Mouse (Mus musculus): ENCODE results near the gene Pi4k2a.
A peak's percentile ranks its signal among the peaks of the same experiment; 100 is the strongest.

Gene Pi4k2a

DNA sequence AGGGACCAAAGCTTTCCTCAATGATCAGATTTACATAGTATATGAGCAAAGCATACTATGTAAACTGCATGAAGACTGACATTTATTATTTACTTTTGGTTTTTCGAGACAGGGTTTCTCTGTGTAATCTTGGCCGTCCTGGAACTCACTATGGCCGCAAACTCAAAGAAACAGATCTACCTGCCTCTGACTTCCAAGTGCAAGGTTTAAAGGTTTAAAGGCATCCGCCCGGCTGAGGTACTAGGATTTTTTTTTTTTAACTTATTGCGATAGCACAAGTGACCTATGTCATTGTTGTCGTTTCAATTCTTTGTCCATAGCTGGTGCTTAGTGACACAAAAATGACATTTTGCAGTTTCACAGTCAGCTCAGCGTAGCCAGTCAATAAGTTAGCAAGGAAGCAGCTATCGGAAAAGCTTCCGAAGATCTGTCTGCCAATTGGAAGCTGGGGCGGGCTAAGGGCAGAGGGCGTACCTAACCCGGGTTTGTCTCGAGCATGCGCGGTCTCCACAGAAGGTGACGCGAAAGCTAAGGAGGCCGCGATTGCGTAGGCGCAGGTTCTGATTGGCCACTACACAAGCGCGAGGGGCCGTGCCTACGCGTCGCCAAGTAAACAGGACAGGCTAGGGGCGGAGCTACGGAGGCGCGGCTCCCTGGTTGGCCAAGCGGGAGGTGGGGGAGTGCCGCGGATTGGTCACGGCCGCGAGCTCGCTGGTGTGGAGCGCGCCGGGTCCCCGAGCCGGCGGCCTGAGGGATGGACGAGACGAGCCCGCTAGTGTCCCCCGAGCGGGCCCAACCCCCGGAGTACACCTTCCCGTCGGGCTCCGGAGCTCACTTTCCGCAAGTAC, at the start of gene Pi4k2a:
Gene Pi4k2a (plus strand): TSS at position 723 of the 848 bp plus-strand sequence.
- DNase-seq (ENCODE audit: low spot score in 2 of 2), result peak; percentile 98 to 99

DNA sequence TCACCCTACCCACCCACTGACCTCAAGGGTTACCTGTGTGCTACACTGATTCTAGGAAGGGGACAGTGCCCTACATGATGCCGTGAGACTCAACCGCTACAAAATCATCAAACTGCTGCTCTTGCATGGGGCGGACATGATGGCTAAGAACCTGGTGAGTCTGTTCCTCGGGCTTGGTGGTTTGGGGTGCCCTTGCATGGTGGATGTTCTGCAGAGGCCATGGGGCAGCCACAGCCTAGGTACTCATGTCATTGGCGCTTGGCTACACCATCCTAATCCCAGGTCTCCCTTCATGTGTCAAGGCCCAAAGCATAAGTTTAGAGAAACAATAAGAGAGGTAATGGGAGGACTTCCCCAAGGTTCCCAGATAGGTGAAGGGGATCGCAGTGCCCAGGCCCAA, 46.3 kb upstream of the Pi4k2a start:
- DNase-seq (ENCODE audit: low spot score in 2 of 2), result no peak

DNA sequence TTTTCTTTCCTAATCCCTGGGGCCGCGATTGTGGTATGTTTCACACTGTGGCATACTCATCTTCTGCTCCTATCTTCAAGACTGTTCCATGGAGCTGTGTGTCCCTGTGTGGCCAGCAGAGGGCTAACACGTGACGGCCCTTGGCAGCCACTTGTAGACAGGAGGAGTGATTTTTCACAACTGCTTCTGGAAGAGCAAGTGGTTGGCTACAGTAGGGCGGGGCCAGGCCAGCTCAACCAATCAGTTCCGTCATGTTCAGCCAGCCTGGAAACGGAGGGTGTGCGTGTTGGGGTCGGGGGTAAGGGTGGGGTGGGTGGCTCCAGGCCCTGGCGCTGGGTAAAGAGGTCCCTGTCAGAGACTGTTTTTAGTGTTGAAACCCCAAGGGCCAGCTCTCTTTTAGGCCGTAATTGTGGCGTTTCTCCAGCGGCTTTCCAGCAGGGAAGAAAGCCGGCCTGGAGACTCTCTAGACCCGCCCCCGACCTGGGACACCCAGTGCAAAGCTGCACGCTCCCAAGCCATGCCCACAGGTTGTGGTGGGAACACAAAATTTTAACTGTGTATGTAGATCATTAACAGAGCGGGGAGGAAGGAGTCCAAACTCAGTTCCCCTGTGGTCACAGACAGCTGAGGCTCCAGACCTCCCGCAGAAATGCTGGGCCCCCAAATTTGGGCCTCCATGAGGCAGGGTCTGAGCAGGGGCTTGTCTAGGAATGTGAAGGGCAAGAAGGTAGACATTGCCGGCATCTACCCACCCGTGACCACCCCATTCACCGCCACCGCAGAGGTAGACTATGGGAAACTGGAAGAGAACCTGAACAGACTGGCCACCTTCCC, 44.8 kb upstream of the Pi4k2a start, which contains the start of gene Hoga1:
Gene Hoga1 (plus strand): TSS at position 342 of the 834 bp plus-strand sequence.
- DNase-seq (ENCODE audit: low spot score in 2 of 2), result peak; percentile 73 to 81

DNA sequence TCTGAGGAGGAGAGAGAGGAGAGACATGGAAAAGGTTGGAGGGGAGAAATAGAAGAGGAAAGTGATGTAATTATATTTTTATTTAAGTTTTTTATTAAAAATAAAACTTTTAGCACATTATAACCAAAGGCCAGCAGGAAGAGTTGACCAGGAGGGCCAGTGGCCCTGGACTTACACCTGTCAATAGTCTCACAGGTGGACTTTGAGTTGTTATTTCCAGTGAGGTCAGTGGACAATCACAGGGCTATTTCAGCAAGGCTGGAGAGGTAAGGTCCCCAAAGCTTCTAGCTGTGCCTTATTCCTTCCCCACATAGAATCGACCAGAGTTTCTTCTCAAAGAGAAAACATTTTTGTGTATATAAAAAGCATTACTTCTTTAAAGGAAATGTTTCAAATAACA, 40.0 kb upstream of the Pi4k2a start:
- DNase-seq (ENCODE audit: low spot score in 2 of 2), result no peak

DNA sequence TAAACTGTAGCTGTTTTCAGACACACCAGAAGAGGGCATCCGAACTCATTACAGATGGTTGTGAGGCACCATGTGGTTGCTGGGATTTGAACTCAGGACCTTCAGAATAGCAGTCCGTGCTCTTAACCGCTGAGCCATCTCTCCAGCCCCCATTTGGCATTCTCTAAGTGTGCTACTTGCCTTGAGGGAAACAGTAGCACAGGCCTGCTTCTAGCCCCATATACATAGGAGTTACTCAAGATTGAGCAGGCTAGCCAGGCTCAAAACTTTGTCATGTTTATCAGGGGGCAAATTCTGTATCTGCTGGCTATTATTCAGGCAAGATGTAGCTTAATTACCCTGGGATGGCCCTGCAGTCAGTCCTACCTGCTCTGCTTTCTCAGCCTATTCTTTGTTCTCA, 38.9 kb upstream of the Pi4k2a start:
- no peak for DNase-seq (ENCODE audit: low spot score in 2 of 2)

DNA sequence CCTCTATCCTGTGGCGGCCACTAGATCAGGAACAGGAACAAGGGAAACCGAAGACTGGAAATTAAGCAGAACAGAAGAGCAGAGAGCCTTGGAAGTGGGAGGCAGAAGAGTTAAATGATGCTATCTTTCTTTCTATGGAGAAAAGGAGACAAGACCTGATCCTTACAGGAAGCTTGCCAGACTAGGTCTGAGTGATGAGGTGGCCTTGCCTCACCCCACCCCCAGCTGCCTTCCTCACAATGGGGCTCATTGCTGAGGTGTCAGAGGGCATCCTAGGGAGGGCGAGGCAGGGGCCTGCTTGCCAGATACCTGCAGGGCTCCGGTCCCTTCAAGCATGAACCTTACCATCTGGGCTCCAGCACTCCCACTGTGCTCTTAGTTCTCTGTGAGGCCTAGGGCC, 38.3 kb upstream of the Pi4k2a start, which contains the start of gene 4933411K16Rik:
Gene 4933411K16Rik (plus strand): TSS at position 301 of the 400 bp plus-strand sequence.
- DNase-seq (ENCODE audit: low spot score in 2 of 2), result no peak

DNA sequence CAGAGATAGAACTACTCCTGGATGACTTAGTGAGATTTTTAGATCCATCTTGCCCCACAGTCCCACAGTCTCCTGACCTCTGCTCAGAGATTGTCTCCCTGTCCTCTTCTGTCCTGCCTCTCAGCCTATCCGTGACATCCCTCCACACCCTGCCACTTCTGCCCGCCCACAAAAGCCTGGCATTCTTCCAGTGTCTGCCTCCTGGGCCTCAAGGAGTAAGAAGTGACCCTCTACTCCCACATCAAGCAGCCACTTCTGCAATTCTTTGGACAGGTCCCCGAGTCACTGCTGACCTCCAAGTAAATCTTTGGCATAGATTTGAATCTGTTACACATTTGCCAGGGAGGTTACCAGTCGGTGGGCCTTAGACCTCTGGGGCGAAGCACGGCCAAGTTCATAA, 36.0 kb upstream of the Pi4k2a start:
- DNase-seq (ENCODE audit: low spot score in 2 of 2), result no peak

DNA sequence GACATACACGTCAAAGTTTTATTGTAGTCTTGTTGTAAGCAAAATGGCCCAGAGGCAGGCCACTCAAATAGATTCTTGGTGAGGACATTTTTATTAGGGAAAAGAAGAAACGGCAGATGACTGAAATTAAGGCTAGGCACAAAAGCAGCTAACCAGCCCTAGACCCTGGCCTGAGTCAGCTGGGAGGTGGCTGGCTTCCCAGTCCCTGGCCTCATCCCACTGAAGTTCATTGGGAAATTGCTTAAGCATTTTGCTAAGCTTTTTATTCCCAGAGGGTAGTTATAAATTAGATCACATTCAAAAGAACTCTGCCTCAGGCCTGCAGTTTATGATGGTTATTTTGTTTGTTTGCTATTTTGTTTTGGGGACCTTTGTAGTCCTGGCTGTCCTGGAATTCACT, 34.4 kb upstream of the Pi4k2a start:
- no peak for DNase-seq (ENCODE audit: low spot score in 2 of 2)

DNA sequence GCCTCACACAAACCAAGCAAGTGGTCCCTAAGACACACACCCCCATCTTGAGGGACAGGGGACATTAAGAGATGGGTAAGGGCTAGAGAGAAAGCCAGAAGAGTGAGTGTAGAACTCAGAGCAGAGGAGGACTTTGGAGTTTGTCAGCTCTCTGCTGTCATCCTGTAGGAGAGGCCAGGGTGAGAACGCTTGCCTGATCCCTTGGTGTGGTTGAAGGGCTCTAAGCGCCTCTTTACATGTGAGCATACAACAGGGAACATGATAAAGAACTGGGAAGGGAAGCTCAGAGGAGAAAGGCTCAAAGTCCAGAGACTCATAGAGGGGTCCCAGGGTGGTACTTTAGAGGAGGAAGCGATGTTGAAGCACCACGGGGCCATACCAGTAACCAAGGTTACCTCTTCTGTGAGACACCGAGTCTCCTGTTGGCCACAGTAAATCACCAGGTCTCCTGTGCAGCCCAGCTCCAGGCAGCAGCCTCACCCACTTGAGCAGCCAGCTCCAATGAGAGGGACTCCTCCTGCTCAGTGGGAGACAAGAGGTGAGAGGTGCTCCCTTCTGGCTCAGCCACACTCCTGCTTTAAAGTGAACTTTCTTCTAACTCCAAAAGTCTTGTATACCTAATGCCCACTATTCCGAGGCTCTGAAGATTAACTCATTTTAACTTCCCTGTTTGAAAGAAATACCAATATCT, 33.4 kb upstream of the Pi4k2a start:
- DNase-seq (ENCODE audit: low spot score in 2 of 2), result no peak

DNA sequence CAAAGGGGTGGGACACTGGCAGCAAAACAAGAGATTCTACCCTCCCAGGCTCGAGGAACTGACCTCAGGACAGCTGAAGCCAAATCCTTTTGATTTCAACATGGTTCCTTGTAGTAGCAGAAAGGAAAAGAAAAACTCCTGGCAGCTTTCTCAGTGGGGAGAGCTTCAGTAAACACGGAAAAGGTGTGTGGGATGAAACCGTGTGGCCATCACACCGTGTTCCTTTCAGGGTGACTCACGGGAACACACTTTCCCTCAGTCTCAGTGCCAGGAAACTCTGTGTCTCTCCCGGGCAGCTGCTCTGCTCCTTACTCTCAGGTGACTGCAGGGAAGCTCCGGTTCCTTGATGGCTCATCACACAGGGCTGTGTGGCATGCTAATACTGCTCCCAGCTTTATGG, 31.8 kb upstream of the Pi4k2a start:
- DNase-seq (ENCODE audit: low spot score in 2 of 2), result no peak

DNA sequence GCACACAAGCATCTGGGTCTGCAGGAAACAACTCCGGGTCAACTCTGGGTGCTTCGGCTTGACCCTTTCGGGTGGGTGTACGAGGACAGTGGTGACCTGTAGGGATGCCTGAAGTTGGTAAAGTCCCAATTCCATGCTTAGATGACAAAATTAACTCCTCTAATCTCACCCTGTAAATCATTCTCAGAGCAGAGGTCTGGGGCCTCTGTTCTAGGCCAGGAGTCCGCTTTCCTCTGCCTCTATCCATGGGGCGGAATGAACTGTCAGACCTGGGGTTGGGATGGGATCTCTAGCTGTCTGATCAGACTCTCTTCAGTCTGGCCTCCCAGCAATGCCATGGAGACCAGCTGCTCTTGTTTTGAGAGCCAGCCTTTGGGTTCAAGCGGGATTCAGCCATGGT, 28.8 kb upstream of the Pi4k2a start:
- DNase-seq (ENCODE audit: low spot score in 2 of 2), result no peak

DNA sequence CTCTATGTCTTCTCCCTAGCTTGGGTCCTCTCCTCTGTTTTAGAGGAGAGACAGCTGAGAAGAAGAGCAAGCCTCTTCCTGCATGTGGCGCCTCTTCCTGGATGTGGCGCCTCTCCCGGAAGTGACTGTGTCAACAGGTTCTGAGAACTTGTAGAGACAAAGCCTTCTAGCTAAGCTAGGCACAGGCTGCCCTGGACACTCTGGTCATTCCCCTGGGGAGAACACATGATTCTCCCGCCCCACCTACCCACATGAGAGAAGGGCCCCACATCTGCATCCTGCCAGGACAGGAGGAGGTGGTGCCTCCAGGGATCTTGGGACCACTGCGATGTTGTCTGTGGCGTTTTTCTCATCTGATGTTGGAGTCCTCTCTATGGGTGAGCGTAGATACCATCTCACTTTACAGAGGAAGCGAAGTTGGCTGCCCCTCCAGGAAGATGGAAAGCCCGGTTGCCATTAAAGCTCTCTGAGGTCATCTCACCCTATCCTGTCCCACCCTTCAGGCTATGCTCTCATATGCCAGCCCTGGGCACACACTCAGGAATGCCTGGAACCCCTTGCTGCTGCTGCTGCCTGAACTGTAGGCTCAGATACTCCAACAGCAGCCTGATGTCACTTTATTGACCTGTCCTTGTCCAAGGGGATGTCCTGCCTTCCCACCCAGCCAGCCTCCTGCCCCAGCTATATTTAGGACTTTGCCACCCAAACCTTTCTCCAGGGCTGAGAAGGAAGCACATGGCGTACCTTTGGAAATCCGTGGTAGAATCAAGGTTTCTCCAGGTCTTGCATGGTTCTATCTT, 21.6 kb upstream of the Pi4k2a start:
- no peak for DNase-seq (ENCODE audit: low spot score in 2 of 2)

DNA sequence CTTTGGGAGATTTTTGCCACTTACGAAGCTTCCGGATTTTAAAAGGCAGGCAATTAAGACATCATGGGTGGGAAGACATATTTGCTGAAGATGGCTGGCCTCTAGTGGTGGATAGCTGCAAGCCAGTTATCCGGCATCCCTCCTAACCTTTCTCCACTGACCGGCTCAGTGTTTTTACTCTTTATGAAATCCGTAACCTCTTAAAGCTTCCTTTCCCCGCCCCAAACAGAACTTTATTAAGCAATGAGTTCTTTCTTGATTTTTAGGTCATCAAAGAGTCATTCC, 21.1 kb upstream of the Pi4k2a start:
- no peak for DNase-seq (ENCODE audit: low spot score in 2 of 2)

DNA sequence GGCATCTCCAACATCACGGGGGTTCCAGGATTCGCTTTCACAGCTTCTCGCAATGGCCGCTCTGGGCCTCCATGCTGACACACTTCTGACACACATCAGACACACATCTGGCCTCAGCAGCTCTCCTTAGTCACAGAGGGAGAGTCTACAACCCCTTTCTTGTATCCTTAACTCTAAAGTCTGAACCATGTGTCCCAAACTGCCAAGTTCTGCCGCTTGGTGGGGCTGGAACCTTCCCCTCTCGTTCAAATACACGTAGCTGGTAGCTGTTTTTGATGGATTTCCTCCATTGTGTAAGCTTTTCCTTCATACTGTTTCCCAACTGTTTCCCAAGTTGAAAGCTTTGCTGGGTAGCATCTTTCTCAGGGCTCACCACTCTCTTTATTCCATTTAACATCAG, 19.0 kb upstream of the Pi4k2a start:
- no peak for DNase-seq (ENCODE audit: low spot score in 2 of 2)

DNA sequence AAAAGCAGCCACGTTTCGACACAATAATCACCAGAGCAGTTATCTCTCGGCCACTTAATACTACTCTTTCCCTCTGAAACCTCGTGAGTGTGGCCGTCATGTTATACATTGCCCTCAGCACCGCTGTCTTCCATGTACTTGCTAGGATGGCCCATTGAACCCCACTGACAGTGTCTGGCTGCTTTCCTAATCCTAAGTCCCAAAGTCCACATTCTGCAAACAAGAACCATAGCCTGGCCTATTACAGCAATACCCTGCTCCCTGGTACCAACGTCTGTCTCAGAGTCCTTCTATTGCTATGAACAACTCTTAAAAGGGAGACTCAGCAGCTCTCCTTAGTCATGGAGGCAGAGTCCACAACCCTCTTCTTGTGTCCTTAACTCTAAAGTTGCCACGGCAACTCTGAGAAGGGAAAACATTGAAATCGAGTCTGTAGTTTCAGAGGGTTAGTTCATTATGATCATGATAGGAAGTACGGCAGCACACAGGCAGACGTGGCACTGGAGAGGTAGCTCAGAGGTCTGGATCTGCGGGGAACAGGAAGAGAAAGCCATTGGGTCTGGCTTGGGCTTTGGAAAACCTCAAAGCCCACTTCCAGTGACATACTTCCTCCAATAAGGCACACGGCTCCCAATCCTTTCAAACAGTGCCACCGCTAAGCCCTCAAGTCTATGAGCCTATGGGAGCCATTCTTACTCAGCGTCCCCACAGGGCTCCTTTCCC, 18.2 kb upstream of the Pi4k2a start:
- no peak for DNase-seq (ENCODE audit: low spot score in 2 of 2)

DNA sequence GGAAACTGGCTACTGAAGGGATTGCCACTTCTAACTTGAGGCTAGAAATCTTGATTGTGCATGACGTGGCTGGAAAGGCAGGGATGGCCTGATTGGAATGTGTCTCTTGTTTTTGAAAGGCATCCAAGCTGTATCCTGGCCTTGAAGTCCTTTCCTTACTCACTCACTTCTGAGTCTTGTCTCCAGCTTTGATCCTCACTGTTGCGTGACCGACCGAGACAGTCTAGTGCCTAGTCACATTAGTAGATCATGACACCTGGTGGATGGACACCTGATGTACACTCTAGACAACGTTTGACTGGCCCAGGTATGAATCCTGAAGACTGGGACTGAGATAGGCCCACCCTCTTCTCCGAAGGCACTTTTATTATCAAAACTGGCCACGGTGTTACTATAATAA, 17.5 kb upstream of the Pi4k2a start:
- no peak for DNase-seq (ENCODE audit: low spot score in 2 of 2)

DNA sequence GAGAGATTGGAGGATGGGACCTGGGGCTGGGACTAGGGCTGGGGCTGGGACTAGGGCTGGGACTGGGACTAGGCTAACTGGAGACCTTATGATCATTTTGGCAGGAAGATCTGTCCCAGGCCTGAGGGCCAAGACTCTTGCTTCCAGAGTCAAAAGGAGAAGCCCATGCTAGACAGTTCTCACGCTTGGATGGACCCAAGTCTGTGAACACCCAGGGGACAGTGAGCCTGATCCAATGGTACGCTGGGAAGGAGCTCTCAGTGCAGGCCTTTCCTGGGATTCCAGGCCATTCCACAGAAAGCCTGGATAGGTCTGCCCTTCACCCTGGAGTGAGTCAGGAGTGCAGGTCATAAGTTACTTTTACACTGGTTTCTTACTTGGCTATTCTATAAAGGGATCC, 15.2 kb upstream of the Pi4k2a start:
- no peak for DNase-seq (ENCODE audit: low spot score in 2 of 2)

DNA sequence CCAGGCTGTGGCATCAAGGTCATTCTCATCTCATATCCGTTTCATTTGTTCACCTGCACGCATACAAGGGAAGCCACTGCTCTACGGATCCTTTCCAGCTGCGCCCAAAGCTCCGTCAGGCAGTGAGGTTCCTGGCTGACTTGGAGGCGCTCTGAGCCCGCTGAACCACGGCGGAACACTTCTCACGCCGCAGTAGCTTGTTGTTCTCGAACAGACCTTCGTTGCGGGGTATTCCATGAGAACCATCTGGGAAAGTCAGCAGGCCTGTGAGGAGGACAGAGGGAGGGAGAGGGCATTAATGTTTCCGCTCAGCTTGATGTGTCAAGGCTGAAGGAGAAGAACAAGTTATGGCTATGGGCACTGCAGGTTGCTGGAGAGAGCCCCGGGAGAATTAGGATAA, 14.3 kb upstream of the Pi4k2a start:
- DNase-seq (ENCODE audit: low spot score in 2 of 2), result no peak

DNA sequence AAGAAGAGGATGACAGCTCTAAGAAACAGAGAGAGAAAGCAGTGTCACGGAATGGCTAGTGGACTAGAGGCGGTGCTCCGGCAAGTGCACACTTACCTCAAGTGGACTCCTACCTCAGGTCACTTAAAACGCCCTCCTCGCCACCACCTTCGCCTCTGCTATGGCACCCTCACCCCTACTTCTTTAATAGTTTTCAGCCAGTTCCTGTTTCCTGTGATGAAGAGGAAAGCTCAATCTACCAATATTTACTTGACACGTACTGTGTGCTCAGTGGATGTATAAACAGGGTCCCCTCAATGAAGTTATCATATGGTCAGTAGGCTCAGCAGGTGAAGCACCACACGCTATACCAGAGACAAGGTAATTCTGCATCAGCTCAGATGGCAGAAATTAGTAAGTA, 11.7 kb upstream of the Pi4k2a start:
- no peak for DNase-seq (ENCODE audit: low spot score in 2 of 2)

DNA sequence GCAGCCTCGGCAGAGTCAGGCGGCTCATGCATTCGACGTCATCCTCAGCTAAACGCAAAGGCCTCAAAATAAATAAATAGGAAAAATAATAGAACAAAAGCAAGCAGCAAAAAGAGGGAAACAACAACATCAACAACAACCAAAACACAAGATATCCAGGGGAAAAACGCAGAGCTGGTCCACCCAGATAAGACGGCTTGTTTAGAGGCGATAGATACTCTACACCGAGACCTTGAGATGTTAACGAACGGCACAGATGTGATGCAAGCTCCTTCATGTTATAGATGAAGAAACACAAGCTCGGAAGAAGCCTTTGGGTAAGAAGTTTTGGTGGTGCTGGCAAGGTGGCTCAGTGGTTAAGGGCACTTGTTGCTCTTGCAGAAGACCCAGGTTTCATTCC, 11.3 kb upstream of the Pi4k2a start:
- no peak for DNase-seq (ENCODE audit: low spot score in 2 of 2)

DNA sequence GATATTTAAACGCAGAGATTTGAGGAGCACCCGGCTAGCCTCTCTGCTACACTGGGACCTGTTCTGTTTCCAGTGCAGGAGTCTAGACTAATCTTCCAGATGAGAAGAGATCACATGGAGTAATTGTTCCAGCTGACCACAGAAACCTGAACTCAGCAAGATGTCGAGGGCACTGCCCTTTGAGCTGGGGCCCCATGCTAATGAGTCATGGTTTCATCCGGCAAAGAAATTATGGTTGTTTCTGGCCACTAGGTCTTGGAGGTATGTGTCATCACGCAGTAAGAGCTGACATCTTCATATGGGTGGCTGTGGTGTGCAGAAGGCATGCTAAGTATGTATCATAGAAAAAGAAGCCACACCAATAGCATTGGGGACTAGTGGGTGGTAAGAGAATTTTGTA, 10.3 kb upstream of the Pi4k2a start:
- no peak for DNase-seq (ENCODE audit: low spot score in 2 of 2)
